Mouse (Mus musculus) gastrocnemius, adult 18-20 months (tissue): ENCODE results near the gene Pgap3. TPM values are rescaled to one million over a fixed set of nuclear protein-coding genes. Genes with fewer than 3 reads are reported as not detected.
A peak's percentile ranks its signal among the peaks of the same experiment; 100 is the strongest.

Experiments
- DNase-seq: peaks from one replicate; pipeline ENCODE4 v3.0.0; 2021; ENCODE audit warnings: low spot score
- total RNA-seq, 2 experiments: library from RNA; stranded (reverse); gene quantifications; 2 replicates each; pipeline ENCODE4 v1.2.3; 2021

Gene Pgap3
- total RNA-seq, 2 experiments from 2014 or later = 2.3 to 3.7 TPM

DNA sequence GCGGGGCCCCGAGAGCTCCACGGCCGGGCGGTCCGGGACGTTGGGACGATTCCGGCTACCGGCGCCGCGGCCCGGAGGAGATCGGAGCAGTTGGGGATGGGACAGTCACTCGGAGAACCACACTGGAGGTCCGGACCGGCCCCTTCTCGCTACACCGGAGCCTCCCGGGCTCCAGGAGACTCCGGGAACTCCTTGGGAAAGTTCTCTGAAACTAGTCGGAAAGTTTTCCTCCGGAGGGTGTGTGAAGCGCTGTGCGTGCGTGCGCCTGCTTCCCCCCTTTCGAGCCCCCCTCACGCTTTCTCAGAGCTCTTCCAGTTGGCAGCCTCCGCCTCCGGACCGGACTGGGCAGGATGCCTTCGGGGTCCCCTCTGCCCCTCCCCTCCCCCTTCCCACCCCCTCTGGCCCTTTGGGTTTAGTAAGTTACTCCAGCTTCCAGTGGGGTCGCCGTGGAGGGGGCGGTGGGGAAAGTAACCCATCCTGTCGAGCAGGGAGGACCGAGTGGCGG is 12.6 kb upstream of the Pgap3 start:
- DNase-seq = no peak

DNA sequence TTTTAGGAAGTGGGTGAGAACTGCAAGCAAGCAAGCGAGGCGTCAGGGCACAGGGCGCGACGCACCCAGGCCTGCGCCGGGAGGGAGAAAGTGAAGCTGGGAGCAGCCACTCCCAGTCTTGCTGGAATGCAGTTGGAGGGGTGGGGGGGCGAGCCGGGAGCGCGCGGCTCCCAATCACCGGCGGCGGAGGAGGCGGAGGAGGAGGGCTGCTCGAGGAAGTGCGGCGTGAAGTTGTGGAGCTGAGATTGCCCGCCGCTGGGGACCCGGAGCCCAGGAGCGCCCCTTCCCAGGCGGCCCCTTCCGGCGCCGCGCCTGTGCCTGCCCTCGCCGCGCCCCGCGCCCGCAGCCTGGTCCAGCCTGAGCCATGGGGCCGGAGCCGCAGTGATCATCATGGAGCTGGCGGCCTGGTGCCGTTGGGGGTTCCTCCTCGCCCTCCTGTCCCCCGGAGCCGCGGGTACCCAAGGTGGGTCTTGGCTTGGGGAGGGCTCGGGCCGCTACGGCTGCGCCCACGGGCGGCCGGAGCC is 12.0 kb upstream of the Pgap3 start, which contains the start of gene Erbb2:
Gene Erbb2 (plus strand): TSS at position 198 of the 524 bp plus-strand sequence.
- DNase-seq = peak; percentile 48

DNA sequence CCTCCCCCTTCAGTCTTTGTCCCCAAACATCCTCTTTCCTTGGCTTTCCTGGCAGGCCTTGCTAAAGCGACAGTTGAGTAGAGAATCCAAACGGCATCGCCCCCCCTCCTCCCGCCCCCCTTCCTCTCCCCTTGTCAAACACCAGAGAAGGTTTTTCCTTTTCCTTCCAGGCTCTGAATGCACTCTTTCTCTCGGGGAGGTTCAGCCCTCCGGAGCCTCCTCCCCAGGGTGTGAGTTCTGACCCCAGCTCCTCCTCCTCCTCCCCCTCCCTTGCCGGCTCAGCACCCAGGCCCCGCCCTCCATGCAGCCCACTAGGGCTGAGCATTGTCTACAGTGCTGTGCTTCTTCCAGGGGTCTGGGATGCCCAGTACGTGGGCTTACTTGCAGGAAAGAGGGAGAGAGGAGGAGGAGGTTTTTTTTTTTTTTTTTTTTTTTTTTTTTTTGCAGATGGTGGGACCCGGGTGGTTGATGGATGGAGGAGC is 9.1 kb upstream of the Pgap3 start:
- DNase-seq = no peak

DNA sequence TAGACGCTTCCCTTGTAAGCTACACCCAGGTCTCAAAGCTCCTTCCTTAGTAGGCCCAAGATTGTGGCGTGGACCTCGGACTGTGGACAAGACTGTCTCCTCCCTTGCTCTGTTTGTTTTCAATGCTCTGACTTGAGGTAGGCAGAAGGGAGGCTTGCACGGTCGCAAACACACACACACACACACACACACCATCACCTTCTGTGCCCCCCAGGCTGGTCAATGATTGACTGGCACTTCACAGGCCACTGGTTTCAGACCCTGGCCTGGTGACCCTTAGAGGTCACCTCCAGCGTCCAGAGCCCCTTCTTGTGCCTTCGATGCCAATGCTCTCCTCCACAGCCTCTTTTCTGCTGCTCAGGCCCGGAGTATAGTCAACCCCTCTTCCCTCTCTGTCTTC is 8.6 kb upstream of the Pgap3 start:
- DNase-seq = no peak

DNA sequence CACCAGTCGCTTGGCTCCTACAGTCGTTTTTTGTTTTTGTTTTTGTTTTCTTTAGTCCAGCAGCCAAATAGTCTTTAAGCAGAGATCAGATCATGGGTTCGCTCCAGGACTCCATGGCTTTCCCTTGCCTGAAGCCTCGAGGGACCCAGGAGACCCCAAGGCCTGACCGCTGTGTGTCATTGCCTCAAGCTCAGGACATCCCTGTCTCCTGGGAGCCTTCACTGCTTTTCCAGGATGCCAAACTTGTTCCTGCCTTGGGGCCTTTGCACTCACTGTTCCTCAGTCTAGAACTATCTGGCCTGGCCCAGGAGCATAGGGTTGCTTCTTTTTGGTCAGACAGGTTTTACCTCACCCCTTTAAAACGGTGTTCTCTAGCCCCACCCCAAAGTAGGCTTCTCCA is 6.3 kb upstream of the Pgap3 start:
- DNase-seq = no peak

DNA sequence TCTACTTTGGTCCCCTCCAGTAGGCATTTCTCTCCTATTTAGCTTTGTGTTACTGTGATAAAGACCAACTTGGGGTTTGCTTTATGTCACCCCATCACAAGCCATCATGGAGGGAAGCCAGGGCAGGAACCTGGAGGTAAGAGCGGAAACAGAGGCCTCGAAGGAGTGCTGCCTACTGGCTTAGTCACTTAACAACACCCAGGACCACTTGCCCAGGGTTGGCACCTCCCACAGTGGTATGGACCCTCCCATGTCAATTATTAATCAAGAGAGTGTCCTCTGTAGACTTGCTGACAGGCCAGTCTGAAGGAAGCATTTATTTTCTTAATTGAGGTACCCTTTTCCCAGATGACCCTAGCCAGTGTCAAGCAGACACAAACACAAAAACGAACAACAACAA is 526 bp upstream of the Pgap3 start:
- DNase-seq = no peak

DNA sequence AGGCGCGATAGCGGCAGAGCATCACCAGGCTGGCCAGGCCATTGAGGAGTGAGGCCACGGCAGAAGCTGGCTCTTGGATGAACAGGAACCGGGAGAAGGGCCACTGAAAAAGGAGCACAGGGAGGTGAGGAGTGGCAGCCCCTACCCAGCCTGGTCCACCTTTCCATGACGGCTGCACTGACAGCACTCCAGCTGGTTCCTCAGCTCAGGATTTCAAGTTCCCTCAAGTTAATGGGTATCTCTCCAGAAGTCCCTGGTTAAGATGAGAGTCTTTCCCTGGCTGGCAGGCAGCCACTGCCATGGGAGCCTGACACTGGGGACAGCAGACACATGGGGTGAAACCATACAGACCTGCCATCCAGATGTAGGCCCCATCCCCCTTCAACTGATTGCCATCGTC is 2.3 kb downstream of the Pgap3 start:
- no peak for DNase-seq

DNA sequence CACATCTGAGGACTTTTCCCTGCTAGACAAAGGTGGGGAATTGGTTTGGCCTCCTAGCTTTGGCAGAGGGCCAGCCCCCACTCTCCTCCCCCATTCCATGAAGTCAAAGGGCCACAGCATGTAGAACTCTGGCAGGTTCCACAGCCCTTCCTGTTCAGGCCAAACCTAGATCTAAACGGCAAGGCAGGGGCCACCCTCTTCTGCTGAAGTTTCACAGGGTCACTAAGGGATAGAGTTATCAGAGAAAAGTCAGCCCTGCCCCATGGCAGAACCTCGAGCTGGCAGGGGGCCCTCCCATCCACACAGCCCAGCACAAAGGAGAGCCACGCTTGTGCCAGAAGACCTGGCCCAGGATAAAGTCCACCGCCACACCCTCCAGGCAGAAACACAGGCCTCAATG is 5.2 kb downstream of the Pgap3 start:
- no peak for DNase-seq

DNA sequence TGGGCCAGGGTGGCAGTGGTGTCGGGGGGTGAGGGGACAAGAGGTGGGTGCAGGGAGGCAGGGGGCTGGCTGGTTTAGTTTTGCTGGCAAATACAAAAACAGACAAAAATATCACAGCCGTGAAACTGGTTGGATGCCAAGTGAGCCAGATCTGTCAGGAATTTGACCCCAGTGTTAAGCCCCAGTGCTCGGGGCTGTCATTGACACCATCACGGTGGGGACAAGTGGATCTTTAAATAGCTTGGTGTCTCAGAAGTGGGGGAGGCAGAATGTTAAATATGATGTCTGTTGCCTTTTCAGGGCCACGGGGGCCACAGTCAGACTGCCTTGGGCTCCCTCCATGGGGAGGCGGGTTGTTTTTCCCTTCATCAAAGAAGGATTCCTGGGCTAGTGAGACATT is 6.0 kb downstream of the Pgap3 start:
- DNase-seq = peak; percentile 63

DNA sequence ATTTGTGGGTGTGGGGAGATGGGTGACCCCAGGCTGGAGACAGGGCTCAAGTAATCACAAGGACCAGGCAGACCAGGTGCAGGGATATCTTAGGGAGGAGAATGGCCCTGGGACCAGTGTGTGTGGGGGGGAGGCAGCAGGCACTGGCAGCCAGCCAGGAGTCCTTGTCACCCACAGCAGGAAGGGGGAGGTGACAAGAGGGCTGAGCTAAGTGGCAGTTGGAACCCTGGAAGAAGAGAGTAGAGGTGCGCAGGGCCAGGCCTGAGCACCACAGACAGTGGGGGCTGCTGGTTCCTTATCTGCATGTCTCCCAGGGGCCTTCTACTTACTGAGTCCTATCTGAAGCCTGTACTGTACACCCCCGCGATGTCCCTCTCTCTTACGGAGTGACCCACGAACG is 7.0 kb downstream of the Pgap3 start:
- DNase-seq = no peak

DNA sequence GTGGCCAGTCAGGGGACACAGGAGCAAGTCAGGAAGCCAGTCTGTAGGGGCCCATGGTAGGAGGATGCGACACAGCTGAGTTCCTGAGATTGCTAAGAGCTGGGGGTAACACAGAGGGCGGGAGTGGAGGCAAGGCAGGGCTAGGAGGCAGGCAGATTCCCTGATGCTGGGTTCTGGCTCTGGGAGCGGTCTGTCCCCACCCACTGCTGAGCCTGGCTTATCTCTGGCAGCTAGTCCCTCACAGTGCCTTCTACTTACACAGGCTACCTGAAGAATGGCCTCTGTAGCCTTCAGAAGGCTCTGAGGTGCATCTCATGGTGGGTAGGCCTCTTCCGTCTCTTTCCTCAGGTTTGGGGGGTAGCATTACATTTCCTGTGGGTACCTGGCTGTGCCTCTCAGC is 7.6 kb downstream of the Pgap3 start:
- no peak for DNase-seq

DNA sequence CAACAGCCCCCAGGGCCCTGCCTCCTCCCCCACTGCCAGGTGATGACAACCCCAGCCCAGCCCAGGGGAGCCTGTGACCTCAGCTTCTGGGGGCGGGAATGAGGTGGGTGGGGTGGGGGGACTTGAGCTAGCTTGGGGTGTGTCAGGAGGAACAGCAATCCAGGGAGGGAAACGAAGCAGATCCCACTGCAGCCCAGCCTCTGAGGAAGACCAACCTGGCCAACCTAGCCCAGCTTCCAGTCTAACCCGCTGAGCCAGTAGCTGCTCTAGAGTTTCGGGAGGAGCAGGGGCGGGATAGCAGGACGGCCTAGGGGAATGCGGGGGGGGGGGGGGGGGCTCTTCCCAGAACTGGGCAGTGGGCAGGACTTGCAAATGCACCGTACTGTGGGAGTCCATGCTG is 8.3 kb downstream of the Pgap3 start:
- DNase-seq = no peak

DNA sequence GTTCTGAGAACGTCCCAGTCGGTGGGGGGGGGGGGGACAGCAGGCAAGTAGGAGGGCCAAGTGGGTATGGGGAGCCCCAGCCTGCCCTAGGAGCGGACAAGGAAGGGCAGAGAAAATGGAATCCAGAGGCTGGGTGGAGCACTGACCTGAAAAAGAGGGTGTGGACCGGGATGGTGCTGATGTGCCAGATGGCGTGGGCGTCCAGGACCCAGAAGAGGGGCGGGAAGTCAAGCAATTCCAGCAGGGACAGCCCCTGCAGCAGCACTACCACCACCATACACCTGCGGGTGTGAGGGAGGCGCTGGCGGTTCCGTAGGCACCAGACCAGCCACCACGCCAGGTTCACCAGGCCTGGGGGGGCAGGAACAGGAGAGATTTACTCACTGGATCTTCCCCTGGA is 10.1 kb downstream of the Pgap3 start:
- DNase-seq = no peak

DNA sequence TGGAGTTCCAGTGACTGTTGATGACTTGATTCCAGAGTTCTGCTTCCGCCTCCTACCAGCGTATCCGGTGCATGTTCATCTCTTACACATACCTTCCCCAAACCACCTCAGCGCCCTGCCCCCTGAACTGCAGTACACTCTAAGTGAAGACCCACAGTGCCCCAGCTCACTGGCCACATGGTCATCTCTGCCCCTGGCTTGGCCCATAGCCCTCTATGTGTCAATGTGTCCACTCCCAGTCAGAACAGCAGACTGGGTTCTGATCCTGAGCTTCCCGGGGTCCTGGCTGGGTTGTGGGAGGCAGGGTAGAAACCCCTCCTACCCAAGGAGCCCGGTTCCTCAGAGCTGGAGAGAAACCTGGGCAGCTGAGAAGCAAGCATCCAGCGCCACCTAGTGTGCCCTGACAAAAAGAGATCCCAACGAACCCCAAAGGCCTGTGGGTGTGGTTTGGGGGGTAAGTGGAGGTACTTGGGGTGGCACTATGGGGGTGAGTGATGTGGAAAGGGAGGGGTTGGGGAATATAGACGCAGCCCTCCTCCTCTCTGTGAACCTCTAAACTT is 11.0 kb downstream of the Pgap3 start:
- DNase-seq = peak; percentile 60

DNA sequence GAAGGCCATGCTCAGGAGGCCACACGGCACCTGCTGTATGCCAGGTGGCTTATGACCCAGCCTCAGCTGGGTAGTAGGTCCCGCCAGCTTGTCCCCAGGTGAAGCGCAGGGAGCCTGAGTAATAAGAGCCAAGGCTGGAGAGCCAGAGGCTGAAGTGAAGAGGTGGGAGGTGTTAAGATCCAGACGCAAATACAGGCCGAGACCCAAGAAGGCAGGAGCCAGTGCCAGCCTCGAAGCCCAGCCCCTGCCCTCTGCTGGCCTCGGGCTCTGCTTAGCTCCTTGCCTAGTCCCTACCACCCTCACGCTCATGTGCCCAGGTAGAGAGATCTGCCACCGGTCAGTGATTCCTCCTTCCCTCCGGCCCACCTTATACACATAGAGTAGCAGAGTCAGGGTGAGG is 12.0 kb downstream of the Pgap3 start:
- DNase-seq = no peak

DNA sequence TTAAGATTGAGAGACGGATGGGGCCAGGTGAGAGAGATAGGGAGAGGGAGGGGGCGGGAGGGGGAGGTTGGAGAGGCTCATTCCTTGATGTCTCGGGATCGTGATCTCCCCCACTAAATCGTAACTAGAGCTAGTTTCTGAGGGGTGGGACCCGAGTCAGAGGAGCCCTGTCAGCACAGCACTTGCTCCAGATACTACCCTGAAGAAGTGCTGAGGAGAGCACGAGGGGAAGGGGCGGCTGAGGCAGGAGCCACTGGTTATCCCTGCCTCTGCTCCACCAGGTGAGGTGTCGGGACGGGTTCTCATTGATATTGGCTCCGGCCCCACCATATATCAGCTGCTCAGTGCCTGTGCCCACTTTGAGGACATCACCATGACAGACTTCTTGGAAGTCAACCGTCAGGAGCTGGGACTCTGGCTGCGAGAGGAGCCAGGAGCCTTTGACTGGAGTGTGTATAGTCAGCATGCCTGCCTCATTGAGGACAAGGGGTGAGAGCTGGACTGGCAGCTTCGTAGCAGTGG is 13.2 kb downstream of the Pgap3 start:
- DNase-seq = no peak

DNA sequence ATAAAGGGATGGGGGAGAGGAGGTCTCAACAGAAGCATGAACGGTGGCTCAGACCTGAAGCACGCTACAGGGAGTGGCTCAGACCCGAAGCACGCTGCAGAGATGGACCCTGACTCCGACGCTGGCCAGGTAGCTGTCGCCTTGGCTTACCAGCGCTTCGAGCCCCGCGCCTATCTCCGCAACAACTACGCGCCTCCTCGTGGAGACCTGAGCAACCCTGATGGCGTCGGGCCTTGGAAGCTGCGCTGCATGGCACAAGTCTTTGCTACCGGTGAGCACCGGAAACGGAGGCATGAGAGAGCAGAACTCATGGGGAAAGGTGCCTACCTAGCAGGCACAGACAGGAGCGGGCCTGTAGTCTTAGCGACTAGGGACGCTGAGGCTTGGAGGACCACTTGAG is 13.7 kb downstream of the Pgap3 start:
- DNase-seq = peak; percentile 52

DNA sequence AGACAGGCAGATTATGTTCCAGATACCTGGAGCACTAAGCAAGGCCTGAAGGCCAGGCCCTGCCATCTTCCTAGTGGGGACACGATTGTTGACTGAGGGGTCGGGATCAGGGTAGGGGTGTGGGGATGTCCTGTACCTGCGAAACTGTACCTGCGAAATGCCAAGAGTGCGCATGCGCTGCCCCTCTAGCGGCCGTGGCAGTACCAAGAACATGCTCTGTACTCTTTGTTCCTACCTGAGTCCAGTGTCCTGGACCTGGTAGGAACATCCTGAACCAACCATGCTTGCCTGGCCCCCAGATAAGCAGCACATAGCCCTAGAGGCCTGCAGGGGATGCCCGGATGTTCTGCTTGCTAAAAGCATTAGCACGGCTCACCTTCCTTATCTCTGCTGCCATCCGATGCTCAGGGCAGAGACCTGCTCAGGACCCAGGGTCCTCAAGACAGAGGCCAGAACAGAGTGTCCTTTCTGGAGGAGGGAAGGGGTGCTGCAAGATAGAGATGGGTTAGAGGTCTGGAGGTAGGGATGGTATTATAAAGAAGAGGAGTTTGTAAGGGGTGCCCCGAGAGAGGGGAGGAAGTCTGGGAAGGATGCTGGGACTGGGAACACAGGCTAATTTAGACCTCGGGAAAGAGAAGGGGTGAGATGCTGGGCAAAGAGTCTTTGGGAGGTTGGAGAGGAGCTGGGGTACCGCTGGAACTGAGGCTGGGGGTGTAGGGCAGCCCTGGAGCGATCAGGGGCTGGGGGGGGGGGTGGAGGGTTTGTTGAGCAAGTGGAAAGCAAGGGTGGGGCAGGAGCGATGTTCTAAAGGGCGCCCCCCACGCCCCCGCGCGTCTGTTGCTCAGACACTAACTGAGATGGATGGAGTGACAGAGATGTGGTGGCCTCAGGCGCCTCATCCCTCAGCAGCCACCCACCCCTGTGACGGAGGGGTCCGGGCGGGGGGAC is 14.4 kb downstream of the Pgap3 start, which contains the start of gene Pnmt:
Gene Pnmt (plus strand): TSS at position 813 of the 948 bp plus-strand sequence.
- peak; percentile 78 for DNase-seq

DNA sequence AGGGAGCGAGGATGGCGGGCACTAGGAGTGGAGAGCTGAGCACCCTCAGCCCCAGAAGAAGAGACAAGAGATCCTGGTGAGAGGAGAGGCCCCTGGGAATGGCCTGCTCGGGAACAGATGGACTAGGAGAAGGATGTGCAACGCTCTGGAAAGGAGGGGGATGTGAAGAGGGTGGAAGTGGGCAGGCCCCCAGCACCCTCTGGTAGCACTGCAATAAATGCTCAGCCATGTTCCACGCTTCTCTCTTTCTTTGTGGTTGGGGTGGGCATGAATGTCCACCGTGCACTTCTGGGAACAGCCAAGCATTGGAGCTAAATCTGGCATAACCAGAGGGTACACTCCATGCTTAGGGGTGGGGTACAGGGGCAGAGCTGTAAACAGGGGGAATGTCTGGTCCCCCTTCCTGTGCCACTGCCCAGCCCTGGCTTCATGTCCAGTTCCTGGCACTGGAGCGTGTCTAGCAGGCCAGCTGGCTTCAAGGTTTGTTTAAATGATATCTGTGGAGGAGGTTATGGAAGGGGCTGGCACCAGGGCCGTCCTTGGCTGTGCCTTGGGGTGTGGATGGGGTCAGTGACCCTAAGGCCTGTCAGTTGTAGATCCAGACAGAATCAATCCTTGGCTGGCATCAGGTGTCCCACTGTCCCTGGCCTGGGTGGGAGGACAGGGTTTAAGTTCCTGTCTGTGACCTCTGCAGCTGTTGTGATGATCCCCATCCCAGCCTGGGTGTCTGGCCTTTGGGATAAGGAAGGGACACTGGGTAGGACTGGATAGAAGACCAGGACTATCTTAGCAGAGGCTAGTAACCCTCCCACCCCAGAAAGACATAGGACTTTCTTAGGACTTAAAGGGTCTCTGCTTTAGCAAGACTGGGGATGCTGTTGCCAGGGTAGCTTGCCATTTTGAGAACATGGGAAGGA is 15.3 kb downstream of the Pgap3 start:
- peak; percentile 90 for DNase-seq

DNA sequence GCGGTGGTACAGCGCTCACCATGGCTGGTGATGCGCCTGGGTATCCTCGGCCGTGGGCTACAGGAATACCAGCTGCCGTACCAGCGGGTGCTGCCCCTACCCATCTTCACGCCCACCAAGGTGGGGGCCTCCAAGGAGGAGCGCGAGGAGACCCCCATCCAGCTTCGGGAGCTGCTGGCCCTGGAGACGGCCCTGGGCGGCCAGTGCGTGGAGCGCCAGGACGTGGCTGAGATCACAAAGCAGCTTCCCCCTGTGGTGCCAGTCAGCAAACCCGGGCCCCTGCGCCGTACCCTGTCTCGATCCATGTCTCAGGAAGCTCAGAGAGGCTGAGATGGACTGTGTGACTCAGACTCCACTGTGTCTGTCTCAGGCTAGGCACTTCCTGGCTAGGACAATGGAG is 16.1 kb downstream of the Pgap3 start:
- DNase-seq = no peak
